Mouse (Mus musculus): ENCODE measurements around the gene Bglap3.

The Bglap3 gene

DNA sequence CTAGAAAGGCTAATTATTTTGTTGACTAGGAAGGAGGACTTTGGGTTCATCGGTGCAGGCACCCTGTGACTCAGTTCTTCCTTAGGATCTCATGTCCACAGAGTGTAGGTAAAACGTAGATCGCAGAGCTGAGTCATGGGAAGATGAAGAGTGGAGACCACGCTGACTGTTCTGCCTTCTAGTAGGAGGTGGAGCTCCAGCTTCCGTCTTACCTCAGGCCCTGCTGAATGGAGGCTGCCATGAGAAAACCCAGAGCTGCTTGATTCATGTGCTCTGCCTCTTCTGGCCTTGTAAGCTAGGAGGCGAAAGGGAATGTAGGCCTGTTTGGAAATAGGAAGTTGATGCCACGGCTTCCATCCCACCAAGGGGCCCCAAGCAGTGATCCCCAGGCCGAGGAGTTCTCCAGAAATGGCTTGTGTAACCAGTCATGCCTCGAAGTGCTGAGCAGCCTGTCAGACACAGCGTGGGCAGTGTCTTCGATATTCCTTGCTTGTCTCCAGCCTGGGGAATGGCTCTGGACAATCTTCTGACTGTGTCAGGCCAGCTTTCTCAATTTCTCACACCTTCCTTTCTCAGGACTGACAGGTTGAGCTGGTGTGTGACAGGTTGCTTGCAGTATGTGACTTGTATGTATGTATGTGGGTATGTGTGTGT is 35.0 kb downstream of the Bglap3 start:
- ATAC-seq (ENCODE audit: insufficient number of reproducible peaks, low FRiP score, low TSS enrichment): no peak

DNA sequence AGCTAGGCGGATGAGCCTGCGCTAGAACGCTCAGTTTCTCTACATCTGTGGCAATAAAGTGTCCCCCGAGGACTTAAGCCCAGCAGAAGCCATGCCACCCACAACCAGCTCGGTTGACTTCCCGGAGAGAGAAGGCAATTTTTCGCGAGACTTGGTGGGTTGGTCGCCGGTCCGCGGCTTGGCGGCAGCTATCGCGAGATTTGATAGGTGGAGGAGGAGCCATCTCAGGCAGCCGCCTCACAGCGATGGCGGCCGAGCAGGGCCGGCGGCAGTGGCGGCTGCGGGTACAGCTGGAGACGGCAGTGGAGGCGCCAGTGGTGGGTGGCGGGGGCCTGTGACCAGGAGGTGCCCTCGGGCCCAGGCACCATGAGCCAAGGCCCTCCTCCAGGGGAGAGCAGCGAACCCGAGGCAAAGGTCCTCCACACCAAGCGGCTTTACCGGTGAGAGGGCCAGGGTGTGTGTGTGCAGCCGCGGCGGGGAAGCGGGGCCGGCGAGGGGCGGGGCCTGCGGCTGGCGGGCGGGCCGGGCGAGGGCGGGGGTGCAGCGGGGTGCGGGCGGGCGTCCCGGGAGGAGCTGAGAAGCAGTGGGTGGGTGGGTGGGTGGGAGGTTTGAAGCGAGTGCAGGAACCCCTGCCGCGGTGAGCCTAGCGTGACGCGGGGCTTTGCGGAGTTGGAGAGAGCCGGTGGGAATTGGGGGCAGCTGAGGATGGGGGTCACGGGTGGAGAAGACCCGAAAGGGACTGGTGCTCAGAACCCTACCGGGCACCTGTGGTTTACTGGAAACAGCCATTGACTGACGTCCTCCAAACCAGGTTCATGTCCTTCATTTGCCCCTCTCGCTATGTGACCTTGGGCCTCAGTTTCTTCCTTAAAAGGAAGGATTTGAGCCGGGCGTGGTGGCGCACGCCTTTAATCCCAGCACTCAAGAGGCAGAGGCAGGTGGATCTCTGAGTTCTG is 36.2 kb downstream of the Bglap3 start, which contains the start of the genes Tmem79 and Smg5:
TSS of gene Tmem79 (minus strand) at position 91 of the 956 bp plus-strand sequence.
TSS of gene Smg5 (plus strand) at position 203 of the 956 bp plus-strand sequence.
- ATAC-seq (ENCODE audit: insufficient number of reproducible peaks, low FRiP score, low TSS enrichment): peak; percentile 93

DNA sequence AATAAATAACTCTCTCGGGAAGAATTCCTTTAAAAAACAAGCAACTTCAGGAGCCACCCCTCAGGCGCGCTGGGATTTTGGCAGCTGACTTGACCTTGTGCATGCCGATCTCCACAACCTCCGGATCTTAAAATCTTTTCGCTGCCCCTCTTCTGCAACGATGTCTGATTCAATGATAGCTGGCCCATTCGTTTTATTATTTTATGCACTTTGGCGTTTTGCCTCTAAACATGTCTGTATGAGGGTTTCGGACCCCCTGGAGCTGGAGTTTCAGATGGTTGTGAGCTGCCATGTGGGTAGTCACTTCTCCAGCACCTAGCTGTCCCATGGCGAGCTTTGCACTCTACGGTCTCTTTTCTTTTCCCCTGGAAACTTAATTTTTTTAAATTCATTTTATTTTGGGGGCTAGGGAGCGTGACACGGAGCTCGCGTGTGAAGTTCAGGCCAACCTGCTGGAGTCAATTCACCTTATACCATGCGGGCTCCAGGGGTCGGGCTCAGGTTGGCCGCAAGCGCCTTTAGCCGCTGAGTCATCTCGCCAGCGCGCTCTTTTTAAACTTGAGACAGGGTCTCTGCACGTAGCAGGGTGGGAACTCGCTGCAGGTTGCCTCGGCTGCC is 37.0 kb downstream of the Bglap3 start:
- no peak for ATAC-seq (ENCODE audit: insufficient number of reproducible peaks, low FRiP score, low TSS enrichment)

DNA sequence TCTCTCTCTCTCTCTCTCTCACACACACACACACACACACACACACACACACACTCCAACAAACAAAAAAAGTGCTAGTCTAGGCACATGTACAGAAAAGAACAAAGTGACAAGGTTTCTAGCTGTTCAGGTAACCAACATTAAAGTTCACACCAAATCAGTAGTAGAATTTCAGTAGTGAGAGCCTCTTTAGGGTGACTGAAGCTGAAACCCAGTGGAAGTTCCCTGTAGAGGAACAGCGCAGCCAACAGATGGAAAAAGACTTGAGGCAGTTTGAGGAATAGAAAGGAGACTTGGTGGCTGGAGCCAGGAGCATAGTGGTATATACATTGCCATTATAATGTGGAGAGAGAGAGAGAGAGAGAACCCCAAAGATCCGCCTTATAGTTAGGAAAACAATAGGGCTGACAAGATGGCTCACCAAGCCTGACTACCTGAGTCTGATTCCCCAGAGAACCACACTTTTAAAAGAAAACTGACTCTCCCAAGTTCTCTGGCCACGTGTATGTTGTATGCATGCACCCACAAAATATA is 37.6 kb downstream of the Bglap3 start:
- no peak for ATAC-seq (ENCODE audit: insufficient number of reproducible peaks, low FRiP score, low TSS enrichment)

DNA sequence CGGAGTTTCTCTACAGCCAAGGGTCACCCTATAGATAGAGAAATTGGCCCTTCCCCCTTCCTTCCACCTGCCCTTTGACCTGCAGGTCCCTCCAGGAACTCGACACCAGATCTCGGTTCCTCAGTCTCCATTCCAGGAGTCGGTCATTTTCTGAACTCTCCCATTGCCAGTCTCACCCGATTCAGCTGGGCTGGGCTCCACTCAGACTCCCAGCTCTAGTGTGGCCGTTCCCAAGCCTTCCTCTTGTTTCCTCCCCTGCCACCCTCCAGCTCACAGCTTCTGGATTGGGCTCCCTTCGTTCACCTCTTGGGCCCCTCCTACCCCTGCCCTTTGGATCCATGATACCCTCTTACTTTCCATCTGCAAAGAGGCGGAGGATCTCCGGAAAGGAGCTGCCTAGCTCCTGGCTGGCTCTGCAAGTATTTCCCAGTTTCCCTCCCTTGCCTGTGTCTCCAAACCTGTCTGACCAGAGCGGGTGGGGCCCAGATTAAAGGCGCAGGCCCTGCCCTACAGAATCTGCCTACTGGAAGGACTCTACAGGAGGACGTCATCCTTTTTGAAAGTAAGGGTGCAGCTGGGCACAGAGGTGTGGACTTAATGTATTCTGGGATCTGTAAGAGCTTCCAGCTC is 38.4 kb downstream of the Bglap3 start:
- no peak for ATAC-seq (ENCODE audit: insufficient number of reproducible peaks, low FRiP score, low TSS enrichment)

DNA sequence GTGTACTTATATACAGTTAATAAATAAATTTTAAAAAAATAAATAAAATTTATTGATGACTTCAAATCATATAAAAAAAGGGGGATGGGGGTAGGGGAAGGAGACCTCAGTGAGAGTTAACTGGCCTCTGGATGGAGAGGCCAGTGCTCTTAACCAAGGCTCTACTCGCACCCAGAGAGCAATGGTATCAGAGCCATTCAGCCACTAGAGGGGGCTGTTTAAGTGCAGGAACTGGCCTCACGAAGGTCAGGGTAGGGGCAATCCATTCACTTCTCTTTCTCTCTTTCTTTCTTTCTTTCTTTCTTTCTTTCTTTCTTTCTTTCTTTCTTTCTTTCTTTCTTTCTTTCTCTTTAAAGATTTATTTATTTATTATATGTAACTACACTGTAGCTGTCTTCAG is 41.3 kb downstream of the Bglap3 start:
- no peak for ATAC-seq (ENCODE audit: insufficient number of reproducible peaks, low FRiP score, low TSS enrichment)

DNA sequence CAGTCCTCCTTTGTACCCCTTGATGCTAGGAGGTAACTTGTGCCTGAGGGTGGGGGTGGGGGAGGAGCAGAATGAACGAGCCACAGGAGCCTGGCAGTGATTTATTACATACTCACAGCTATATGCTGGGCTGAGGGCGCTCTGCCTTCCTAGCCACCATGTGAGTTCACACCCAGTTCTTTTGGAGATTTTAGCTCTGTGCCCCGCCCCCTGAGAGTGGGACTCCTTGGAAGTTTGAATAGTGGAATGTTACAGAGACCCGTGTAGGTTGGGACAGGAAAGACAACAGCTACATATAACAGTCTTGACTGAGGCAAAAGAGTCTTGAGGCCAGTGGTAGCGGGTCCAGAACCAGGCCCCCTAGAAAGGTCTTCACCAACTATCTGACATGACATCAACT is 43.6 kb downstream of the Bglap3 start:
- ATAC-seq (ENCODE audit: insufficient number of reproducible peaks, low FRiP score, low TSS enrichment): no peak

DNA sequence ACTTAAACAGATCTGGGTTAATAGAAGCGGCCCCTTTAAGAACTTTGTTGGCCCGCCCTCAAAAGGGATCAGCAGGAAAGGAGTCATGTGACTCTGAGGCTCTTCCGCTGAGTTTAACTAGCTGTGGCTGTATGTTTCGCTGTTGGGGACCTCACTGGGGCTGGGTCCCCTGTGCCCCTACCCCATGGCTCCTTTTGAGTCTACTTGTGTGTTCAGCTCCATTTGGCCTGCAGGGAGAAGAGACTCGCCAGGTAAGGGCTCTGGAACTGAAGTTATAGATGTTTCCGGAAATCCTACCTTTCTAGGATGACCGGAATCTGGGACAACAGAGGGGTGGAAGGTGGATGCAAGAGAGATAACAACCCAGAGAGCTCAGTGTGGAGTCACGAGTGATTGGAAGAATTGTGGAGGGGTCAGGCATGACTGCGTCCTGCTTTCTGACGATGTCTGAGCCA is 47.6 kb downstream of the Bglap3 start, which contains the start of gene Glmp:
TSS of gene Glmp (plus strand) at position 73 of the 455 bp plus-strand sequence.
- ATAC-seq (ENCODE audit: insufficient number of reproducible peaks, low FRiP score, low TSS enrichment): peak; percentile 68
